Mouse (Mus musculus) forelimb bud, embryonic 11.5 days (tissue): ENCODE data around the gene Ccr8.

Source experiments
- DNase-seq: peaks from one replicate; pipeline ENCODE4 v3.0.0-alpha.2; 2012; ENCODE audit warnings: low read depth, low spot score

The Ccr8 gene

GRCm38 (mm10) chr9:120091696-120092238 lies at the start of gene Ccr8:
Ccr8 (plus strand) TSS chr9:120092114.
- DNase-seq = no peak

- no peak for DNase-seq
Observed at GRCm38 (mm10) chr9:120043115-120043514, 48.8 kb upstream of the Ccr8 start.

- DNase-seq = no peak
Observed at GRCm38 (mm10) chr9:120048495-120048894, 43.4 kb upstream of the Ccr8 start.

GRCm38 (mm10) chr9:120049407-120049806 lies 42.5 kb upstream of the Ccr8 start:
- no peak for DNase-seq

GRCm38 (mm10) chr9:120054545-120055277 lies 37.2 kb upstream of the Ccr8 start:
- DNase-seq = peak; percentile 12

- no peak for DNase-seq
Observed at GRCm38 (mm10) chr9:120056201-120056600, 35.7 kb upstream of the Ccr8 start.

GRCm38 (mm10) chr9:120058730-120059129 lies 33.2 kb upstream of the Ccr8 start:
- DNase-seq = no peak

GRCm38 (mm10) chr9:120064317-120064716 lies 27.6 kb upstream of the Ccr8 start:
- DNase-seq = no peak

GRCm38 (mm10) chr9:120067609-120068008 lies 24.3 kb upstream of the Ccr8 start:
- no peak for DNase-seq

- no peak for DNase-seq
Observed at GRCm38 (mm10) chr9:120068047-120068446, 23.9 kb upstream of the Ccr8 start.

GRCm38 (mm10) chr9:120069779-120070178 lies 22.1 kb upstream of the Ccr8 start, which contains the start of gene Cx3cr1:
Cx3cr1 (minus strand) TSS chr9:120069879.
- no peak for DNase-seq

GRCm38 (mm10) chr9:120071251-120071650 lies 20.7 kb upstream of the Ccr8 start:
- DNase-seq = no peak

- peak; percentile 76 for DNase-seq
Observed at GRCm38 (mm10) chr9:120073169-120073568, 18.7 kb upstream of the Ccr8 start.

- DNase-seq = no peak
Observed at GRCm38 (mm10) chr9:120074516-120074915, 17.4 kb upstream of the Ccr8 start.

GRCm38 (mm10) chr9:120078241-120078640 lies 13.7 kb upstream of the Ccr8 start:
- DNase-seq = no peak

GRCm38 (mm10) chr9:120079901-120080300 lies 12.0 kb upstream of the Ccr8 start:
- no peak for DNase-seq

- no peak for DNase-seq
Observed at GRCm38 (mm10) chr9:120080546-120081108, 11.3 kb upstream of the Ccr8 start.

- peak; percentile 8 for DNase-seq
Observed at GRCm38 (mm10) chr9:120081247-120081646, 10.7 kb upstream of the Ccr8 start.

GRCm38 (mm10) chr9:120081967-120082366 lies 9.9 kb upstream of the Ccr8 start:
- no peak for DNase-seq

GRCm38 (mm10) chr9:120082691-120083090 lies 9.2 kb upstream of the Ccr8 start:
- DNase-seq = no peak

GRCm38 (mm10) chr9:120083158-120083894 lies 8.6 kb upstream of the Ccr8 start:
- DNase-seq = no peak

GRCm38 (mm10) chr9:120084406-120084805 lies 7.5 kb upstream of the Ccr8 start:
- no peak for DNase-seq
